Mouse (Mus musculus): Measurements from ENCODE around the gene Ehd4. TPM values are rescaled to one million over a fixed set of nuclear protein-coding genes. Genes with fewer than 3 reads are reported as not detected.

The Ehd4 gene
- total RNA-seq, 2 experiments from 2014 or later = 50.9 to 77.5 TPM

GRCm38 (mm10) chr2:120084593-120085361 is 69.6 kb downstream of the Ehd4 start:
- peak; percentile 76 for ATAC-seq (ENCODE audit: poor library complexity, severe bottlenecking)

DNA sequence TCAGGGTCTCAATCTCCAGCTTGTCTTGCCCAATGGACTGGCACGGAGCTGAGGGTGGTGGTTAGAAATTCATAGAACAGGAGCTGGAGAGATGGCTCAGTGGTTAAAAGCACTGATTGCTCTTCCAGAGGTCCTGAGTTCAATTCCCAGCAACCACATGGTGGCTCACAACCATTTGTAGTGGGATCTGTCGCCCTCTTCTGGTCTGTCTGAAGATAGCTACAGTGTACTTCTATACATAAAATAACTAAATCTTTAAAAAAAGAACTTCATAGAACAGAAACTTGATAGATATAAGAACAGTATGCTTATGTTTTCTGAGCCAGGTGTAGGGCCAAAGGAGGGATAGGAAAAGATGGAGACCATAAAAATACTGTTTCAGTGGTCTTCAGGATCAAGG is 72.0 kb downstream of the Ehd4 start:
- ATAC-seq (ENCODE audit: poor library complexity, severe bottlenecking) = no peak

DNA sequence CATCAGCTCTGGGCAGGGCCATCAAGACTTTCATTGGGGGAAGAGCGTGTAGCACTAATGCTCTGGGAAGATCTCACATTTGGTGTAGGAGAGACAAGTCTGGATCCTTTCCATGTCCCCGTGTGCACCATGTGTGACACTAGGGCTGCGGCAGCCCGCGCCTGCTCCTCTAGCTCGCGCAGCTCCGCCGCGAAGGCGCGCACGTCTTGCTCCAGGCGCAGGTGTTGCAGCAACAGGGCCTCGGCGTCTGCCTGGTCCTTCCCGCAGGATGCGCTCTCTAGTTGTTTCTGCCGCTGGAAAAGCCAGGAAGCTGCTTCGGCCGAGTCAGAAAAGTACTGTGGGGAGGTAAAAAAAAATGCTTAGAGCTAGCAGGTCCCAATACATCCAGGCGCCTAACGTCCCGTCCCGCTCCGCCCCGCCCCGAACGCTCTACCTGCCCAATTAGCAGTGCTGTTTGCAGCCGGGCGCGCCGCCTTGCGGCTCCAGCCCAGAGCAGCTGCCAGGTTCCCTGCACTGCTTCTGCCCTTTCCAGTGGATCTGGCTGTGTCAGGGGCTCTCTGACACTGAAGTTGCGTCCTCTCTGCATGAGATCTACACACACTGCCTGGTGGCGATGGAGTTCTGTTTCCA is 78.2 kb downstream of the Ehd4 start:
- peak; percentile 61 for ATAC-seq (ENCODE audit: poor library complexity, severe bottlenecking)

DNA sequence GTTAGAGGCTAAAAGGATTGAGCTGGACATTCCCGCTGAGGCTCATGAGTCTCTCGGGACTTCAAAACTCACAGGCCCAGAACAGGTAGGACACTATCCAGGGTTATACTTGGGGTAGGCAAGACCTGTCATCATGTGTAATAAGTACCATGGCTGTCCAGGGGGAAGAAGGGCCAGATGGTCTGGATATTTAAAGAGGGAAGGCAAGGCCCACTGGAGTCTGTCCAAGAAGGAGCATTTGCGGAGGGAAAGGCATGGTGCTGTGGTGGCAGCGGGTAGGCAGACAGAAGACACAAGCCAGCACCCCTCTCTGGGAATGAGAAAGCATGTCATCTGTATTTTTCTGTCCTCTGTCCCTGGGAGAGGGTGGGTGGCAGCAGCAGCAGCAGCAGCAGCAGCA is 80.3 kb downstream of the Ehd4 start:
- no peak for ATAC-seq (ENCODE audit: poor library complexity, severe bottlenecking)

DNA sequence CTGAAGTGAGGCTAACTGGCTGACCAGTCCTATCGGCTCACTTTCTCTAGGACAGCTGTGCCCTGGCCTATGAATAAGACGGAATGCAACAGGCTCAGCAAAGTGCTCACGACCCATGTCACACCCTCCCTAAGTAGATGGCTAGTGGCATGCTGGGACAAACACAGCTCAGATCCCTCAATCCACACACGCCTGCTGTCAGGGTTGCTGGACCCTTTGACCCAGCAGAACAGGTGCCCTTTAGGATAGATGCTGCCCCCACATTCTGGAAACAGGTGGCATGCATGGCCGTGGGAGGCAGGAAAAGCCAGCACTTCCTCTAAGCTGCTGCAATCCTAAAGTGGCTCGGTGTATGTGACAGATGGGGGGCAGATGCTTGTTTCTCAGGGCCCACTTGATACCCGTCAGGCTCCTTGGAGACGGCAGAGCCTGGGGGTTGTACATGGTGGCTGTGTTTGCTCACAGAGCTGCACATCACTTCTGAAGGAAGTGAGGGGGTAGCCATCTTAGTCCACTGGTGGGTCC is 84.9 kb downstream of the Ehd4 start:
- ATAC-seq (ENCODE audit: poor library complexity, severe bottlenecking) = no peak

GRCm38 (mm10) chr2:120068555-120069465 is 85.6 kb downstream of the Ehd4 start:
- 0 out of 2 replicates have a peak, but pooled peaks have one; percentile 47 for ATAC-seq (ENCODE audit: poor library complexity, severe bottlenecking)

DNA sequence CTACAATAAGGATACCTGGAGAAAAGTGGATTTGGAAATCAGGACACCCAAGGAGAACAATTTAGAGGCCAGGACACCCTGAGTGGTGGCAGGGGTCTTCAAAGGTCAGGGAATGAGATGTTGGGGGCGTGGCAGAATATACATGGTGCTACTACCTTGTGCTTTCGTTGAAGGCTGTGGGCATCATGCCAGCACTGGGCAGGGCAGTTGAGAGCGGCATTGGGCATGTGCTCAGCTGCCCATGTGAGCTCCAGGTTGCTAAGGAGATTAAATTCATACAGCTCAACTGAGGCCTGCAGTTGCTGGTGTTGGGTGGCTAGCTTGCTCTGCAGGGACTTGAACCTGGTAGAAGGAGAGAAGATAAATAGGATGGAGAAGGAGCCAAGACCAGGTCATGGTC is 88.2 kb downstream of the Ehd4 start:
- ATAC-seq (ENCODE audit: poor library complexity, severe bottlenecking) = no peak

DNA sequence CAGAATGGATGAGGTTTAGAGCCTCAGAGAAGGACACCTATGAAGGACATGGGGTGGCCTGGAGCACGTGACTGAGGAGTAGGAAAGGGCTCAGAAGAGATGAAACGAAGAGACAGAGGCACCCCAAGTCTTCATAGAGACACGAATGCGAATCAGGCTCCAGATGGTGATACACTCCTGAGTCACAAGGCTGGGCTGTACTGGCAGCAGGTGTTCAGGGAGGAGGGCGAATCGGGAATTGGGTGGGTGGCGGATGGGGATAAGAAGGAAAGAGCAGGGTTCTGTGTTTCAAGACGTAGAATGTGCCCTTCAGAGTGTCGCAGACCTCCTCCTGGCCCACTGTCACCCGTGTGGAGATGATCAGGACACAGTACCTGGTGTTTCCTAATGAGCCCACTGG is 89.2 kb downstream of the Ehd4 start:
- ATAC-seq (ENCODE audit: poor library complexity, severe bottlenecking) = no peak

DNA sequence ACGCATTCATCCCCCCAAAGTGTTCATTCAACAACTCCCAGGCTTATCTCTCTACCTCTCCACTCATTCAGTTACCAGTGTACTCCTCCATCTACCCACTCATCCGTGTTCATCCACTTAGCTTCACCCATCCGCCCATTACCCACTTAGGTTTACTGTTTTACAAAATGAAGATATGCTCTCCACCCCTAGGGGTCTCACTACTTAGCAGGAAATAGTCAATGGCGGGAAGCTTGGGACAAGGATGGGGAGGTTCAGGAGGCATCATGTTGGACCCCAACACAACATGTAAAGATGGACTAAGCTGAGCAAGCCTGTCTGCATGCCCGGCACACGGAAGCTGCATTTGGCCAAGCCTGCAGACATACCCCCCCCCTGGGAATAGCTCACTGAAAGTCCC is 89.8 kb downstream of the Ehd4 start:
- no peak for ATAC-seq (ENCODE audit: poor library complexity, severe bottlenecking)

- no peak for ATAC-seq (ENCODE audit: poor library complexity, severe bottlenecking)
Measured at GRCm38 (mm10) chr2:120062248-120062647, 92.2 kb downstream of the Ehd4 start.

DNA sequence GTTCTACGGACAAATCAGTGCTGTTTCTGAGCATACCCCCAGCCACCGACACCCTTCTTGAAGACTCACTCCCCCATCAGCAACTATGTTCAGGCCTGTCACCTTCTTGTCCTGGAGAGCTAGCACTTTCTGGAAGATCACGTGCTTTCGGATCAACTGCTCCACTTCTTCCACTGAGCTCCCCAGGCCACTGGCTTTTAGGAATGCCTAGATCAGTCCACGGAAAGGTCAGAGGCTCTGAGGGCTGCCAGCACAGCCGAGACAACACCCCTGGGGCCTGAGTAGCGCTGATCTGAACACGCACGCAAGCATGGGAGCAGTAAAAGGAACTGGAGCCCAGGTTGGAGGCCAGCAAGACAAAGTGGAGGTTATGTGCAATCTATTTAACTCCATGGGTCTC is 93.8 kb downstream of the Ehd4 start:
- no peak for ATAC-seq (ENCODE audit: poor library complexity, severe bottlenecking)

- ATAC-seq (ENCODE audit: poor library complexity, severe bottlenecking) = no peak
Measured at GRCm38 (mm10) chr2:120060190-120060589, 94.2 kb downstream of the Ehd4 start.

DNA sequence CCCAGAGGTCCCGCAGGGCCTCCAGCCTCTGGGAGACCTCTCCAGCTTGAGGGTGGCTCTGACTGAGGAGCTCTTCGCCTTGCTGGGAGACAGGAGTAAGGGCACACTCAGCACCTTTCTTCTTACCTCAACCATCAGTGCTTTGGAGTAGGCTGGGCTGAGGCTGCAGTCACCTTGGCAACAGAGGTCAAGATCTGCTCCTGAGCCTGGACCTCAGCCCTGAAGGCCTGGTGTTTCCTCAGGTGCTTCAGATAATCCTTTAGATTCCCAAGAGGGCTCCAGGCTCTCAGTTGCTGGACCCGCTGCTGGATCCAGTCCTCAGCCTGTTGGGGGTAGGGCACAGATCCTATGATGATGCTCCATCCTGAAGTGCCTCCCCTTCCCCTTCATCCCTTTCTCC is 94.9 kb downstream of the Ehd4 start:
- no peak for ATAC-seq (ENCODE audit: poor library complexity, severe bottlenecking)

DNA sequence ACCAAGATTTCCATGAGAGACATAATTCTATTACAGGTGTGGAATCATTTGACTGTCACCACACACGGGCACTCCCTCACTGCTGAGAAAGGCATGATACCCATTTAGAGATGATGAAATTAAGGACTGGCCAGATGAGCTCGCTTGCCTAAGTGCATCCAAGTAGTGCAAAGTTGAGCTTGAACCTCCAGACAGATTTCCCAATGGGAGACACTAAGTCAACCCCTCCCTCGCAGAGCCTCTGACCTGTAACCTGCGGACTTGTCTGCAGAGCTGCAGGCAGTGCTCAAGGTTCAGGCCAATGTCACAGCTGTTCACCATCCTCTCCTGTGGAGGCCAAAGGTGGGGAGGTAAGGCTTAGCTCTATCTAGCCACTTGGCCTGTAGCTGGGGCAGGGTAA is 95.6 kb downstream of the Ehd4 start:
- no peak for ATAC-seq (ENCODE audit: poor library complexity, severe bottlenecking)

DNA sequence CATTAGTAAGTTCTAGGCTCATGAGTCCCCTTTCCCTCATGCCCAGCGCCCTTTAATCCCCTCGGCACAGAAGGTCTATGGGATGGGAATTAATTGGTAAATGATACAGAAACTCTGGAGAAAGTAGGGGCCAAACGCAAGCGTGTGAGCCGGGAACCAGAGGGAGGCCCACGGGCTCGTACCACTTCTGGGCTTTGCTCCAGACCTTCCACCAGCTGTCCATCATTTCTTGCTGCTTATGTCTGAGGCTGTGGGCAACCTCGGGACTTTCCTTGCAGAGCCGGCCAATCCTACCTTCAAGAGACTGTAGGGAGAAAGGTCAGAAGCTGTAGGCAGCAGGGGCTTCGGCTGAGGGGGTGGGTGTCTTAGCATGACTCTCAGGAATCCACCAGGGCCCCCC is 98.5 kb downstream of the Ehd4 start:
- ATAC-seq (ENCODE audit: poor library complexity, severe bottlenecking) = no peak

- no peak for ATAC-seq (ENCODE audit: poor library complexity, severe bottlenecking)
Measured at GRCm38 (mm10) chr2:120054771-120055552, 99.4 kb downstream of the Ehd4 start.

DNA sequence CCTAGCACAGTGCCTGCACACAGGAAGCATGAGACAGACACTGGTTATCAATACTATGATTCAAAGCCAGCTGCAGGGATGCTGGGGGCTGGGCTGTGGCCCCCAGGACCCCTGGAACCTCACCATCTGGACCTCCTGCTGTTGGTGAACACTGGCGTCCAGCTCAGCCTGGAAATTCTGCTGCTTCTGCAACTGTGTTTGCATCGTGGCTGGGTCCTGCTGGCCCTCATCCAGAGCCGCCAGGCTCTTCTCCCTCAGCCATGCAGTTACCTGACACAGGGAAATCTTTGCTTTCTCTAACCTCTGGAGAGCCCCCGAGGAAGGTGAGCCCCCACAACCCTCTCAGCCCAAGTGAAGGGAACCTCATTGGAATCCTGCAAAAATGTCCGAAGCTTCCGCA is 103.0 kb downstream of the Ehd4 start:
- no peak for ATAC-seq (ENCODE audit: poor library complexity, severe bottlenecking)

DNA sequence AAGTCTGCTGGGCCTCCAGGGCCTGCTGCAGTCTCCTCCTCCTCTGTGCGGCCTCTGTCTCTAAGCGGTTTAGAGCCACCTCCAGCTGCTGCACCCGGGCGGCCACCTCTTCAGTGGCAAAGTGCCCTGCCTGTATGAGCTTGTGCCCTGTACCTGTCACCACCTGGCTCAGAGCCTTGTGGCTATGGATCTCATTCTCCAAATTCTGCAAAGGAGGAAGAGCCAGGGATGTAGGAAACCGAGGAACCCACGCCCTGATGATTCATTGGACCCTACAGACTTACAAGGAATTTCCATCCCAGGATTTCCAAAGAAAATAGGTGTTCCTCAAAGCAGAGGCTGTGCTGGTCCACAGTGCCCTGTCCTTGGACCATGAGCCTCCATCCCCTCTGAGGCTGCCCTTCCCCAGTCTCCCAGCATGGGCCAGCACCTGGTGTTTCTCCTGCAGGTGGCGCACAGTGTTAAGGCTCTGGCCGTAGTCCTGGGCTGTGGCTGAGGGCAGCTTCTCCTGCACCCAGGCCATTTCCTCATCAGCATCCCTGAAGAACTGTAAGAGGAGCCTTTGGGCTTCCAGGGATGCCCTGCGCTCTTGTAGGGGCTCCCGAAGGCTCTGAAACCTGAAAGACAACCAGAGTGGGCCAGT is 104.7 kb downstream of the Ehd4 start:
- ATAC-seq (ENCODE audit: poor library complexity, severe bottlenecking) = no peak

DNA sequence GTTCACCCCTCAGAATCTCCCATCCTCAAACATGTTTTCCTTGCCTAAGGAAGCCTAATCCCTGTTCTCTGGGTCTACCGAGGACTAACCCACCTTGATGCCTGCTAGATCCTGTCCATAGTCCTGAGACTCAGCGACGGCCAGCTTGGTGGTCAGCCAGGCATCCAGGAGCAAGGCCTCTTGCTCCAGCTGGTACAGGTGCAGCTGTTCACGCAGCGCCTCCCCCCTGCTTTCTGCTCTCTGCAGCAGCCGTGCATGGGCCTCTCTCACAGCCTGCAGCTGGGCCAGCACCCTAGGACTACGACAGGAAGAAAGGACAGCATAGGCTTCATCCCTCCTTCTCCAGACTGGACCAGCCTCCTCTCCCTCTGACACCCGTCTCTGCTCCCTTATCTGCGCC is 106.2 kb downstream of the Ehd4 start:
- no peak for ATAC-seq (ENCODE audit: poor library complexity, severe bottlenecking)
